Mouse (Mus musculus) CH12.LX (cell line): ENCODE data around the gene Crx. TPM values are rescaled to one million over a fixed set of nuclear protein-coding genes. Genes with fewer than 3 reads are reported as not detected.

Source experiments
- DNase-seq: peaks from one replicate; pipeline ENCODE4 v3.0.0-alpha.2; 2013; ENCODE audit errors: extremely low read depth
- H3K27ac ChIP-seq: 2 replicates; pipeline ENCODE4 v1.5.1; 2012; ENCODE audit warnings: low read depth, mild to moderate bottlenecking, control low read depth, moderate library complexity; ENCODE audit not compliant: insufficient read depth
- H3K27me3 ChIP-seq: replicated peaks from 2 replicates; pipeline ENCODE3; 2012; ENCODE audit warnings: inconsistent platforms
- H3K36me3 ChIP-seq, 2 experiments: replicated peaks in 1 of 2; 2 replicates each; pipeline versions ENCODE3 to v1.6.1; 2012; ENCODE audit warnings: inconsistent platforms in 1 of 2, low read length in 1 of 2, mild to moderate bottlenecking in 1 of 2, mixed read lengths in 1 of 2, moderate library complexity in 1 of 2; ENCODE audit not compliant: control insufficient read depth in 1 of 2, insufficient read depth in 1 of 2
- H3K4me1 ChIP-seq, 2 experiments: 2 replicates each; pipeline ENCODE4 v1.6.1; 2012; ENCODE audit warnings: inconsistent platforms in 1 of 2, moderate library complexity in 1 of 2; ENCODE audit not compliant: insufficient read depth in 2 of 2, control insufficient read depth in 1 of 2
- H3K4me2 ChIP-seq: 2 replicates; pipeline ENCODE4 v1.6.1; 2012; ENCODE audit warnings: low read depth, mild to moderate bottlenecking, control low read depth; ENCODE audit not compliant: poor library complexity, insufficient read depth, severe bottlenecking
- H3K4me3 ChIP-seq, 3 experiments: fragments of 150-350 bp in 1 of 3; sonication (generic) in 1 of 3; replicated peaks in 1 of 3; 2 replicates each; pipeline versions ENCODE3 to v1.5.1; 2011 to 2012; ENCODE audit warnings: low read depth in 2 of 3, low read length in 2 of 3, mild to moderate bottlenecking in 2 of 3, moderate library complexity in 2 of 3, control low read depth in 1 of 3, improper control_type of control experiment in 1 of 3, inconsistent platforms in 1 of 3, mixed read lengths in 1 of 3; ENCODE audit not compliant: poor library complexity in 1 of 3
- H3K79me2 ChIP-seq: replicated peaks from 2 replicates; pipeline ENCODE4 v1.6.1; 2012; ENCODE audit warnings: mild to moderate bottlenecking, moderate library complexity; ENCODE audit not compliant: control insufficient read depth, poor library complexity, insufficient read depth, severe bottlenecking; ENCODE audit errors: extremely low read depth
- H3K9ac ChIP-seq: 2 replicates; pipeline ENCODE4 v1.6.1; 2012; ENCODE audit warnings: low read depth, mild to moderate bottlenecking, control low read depth, moderate library complexity; ENCODE audit not compliant: insufficient read depth
- H3K9me3 ChIP-seq: replicated peaks from 2 replicates; pipeline ENCODE3; 2012; ENCODE audit warnings: low read length, inconsistent platforms, mixed read lengths
- BHLHE40 ChIP-seq: IDR thresholded peaks from 2 replicates; pipeline ENCODE4 v1.6.1; 2011; ENCODE audit warnings: mild to moderate bottlenecking, low read depth, low read length, improper control_type of control experiment
- CHD1 ChIP-seq: IDR thresholded peaks from 2 replicates; pipeline ENCODE4 v1.6.1; 2012; ENCODE audit warnings: low read depth, low read length, improper control_type of control experiment, inconsistent platforms
- CHD2 ChIP-seq: IDR thresholded peaks from 2 replicates; pipeline ENCODE4 v1.6.1; 2011; ENCODE audit warnings: low read length, improper control_type of control experiment
- CTCF ChIP-seq, 2 experiments: IDR thresholded peaks in 1 of 2; conservative IDR thresholded peaks in 1 of 2; 2 replicates each; pipeline ENCODE4 v1.5.1; 2011 to 2012; ENCODE audit warnings: low read depth in 2 of 2, low read length in 2 of 2, improper control_type of control experiment in 1 of 2, inconsistent platforms in 1 of 2, mild to moderate bottlenecking in 1 of 2, moderate library complexity in 1 of 2
- E2F4 ChIP-seq: IDR thresholded peaks from 2 replicates; pipeline ENCODE4 v1.6.1; 2011; ENCODE audit warnings: low read depth, low read length, improper control_type of control experiment; ENCODE audit not compliant: insufficient replicate concordance
- GABPA ChIP-seq: IDR thresholded peaks from 2 replicates; pipeline ENCODE4 v1.6.1; 2012; ENCODE audit warnings: low read depth, low read length, improper control_type of control experiment, inconsistent platforms; ENCODE audit not compliant: insufficient replicate concordance
- IRF4 ChIP-seq: IDR thresholded peaks from 2 replicates; pipeline ENCODE4 v1.6.1; 2014; ENCODE audit warnings: low read depth, mild to moderate bottlenecking, inconsistent platforms, low read length, improper control_type of control experiment
- JUND ChIP-seq: conservative IDR thresholded peaks from 2 replicates; pipeline ENCODE4 v1.6.1; 2011; ENCODE audit warnings: low read depth, low read length, improper control_type of control experiment
- KAT2A ChIP-seq: IDR thresholded peaks from 2 replicates; pipeline ENCODE4 v1.6.1; 2012; ENCODE audit warnings: low read length, improper control_type of control experiment, inconsistent platforms; ENCODE audit not compliant: insufficient replicate concordance
- MAX ChIP-seq: IDR thresholded peaks from 2 replicates; pipeline ENCODE4 v1.6.1; 2011; ENCODE audit warnings: low read length, improper control_type of control experiment
- MAZ ChIP-seq: IDR thresholded peaks from 2 replicates; pipeline ENCODE4 v1.6.1; 2012; ENCODE audit warnings: low read depth, mild to moderate bottlenecking, inconsistent platforms, low read length, improper control_type of control experiment, moderate library complexity
- MEF2A ChIP-seq: IDR thresholded peaks from 2 replicates; pipeline ENCODE4 v1.6.1; 2014; ENCODE audit warnings: low read depth, mild to moderate bottlenecking, inconsistent platforms, low read length, improper control_type of control experiment, borderline replicate concordance
- NELFE ChIP-seq: IDR thresholded peaks from 2 replicates; pipeline ENCODE4 v1.6.1; 2011; ENCODE audit warnings: low read depth, low read length, improper control_type of control experiment
- POLR2A ChIP-seq: IDR thresholded peaks from 2 replicates; pipeline ENCODE4 v1.6.1; 2011; ENCODE audit warnings: low read depth, mild to moderate bottlenecking, improper control_type of control experiment, low read length
- RCOR1 ChIP-seq: conservative IDR thresholded peaks from 2 replicates; pipeline ENCODE4 v1.6.1; 2012; ENCODE audit warnings: low read depth, mild to moderate bottlenecking, inconsistent platforms, low read length, improper control_type of control experiment
- SMC3 ChIP-seq: IDR thresholded peaks from 2 replicates; pipeline ENCODE4 v1.6.1; 2011; ENCODE audit warnings: low read depth, low read length, improper control_type of control experiment
- USF1 ChIP-seq: IDR thresholded peaks from 2 replicates; pipeline ENCODE4 v1.6.1; 2014; ENCODE audit warnings: low read depth, mild to moderate bottlenecking, inconsistent platforms, low read length, improper control_type of control experiment
- USF2 ChIP-seq: conservative IDR thresholded peaks from 2 replicates; pipeline ENCODE4 v1.6.1; 2011; ENCODE audit warnings: low read depth, low read length, improper control_type of control experiment
- ZC3H11A ChIP-seq: IDR thresholded peaks from 2 replicates; pipeline ENCODE4 v1.6.1; 2012; ENCODE audit warnings: low read depth, mild to moderate bottlenecking, inconsistent platforms, low read length, improper control_type of control experiment
- ZKSCAN1 ChIP-seq: IDR thresholded peaks from 2 replicates; pipeline ENCODE4 v1.6.1; 2012; ENCODE audit warnings: low read depth, inconsistent platforms, low read length, improper control_type of control experiment, borderline replicate concordance
- ZNF384 ChIP-seq: IDR thresholded peaks from 2 replicates; pipeline ENCODE4 v1.6.1; 2012; ENCODE audit warnings: low read depth, low read length, improper control_type of control experiment, inconsistent platforms
- dilution Hi-C: fragments of 300-500 bp; cut with MboI; formaldehyde crosslinking; loops from 2 replicates; pipeline ENCODE4 v1.14.3; 2020; ENCODE audit warnings: low sequenced_read_pairs; ENCODE audit not compliant: extremely low pct_unique_long_range_greater_than_20kb, extremely low pct_ligation_motif_present
- in situ Hi-C: fragments of 300-500 bp; cut with MboI; formaldehyde crosslinking; loops from 3 replicates; pipeline ENCODE4 v1.14.3; 2019; ENCODE audit warnings: low sequenced_read_pairs, low pct_ligation_motif_present, low pct_unique_long_range_greater_than_20kb, mixed read lengths
- polyA plus RNA-seq: library from polyadenylated mRNA; unstranded; fragments of >175 nt; gene quantifications from 2 replicates; pipeline ENCODE4 v1.2.1, GENCODE M21; 2012; ENCODE audit warnings: low read depth; ENCODE audit not compliant: insufficient read length
- total RNA-seq, 2 experiments: library from RNA; depleted of rRNA; stranded (reverse); fragments of 300-350 nt in 1 of 2; fragments of >200 nt in 1 of 2; gene quantifications; 2 replicates each; pipeline ENCODE4 v1.2.3; 2012 to 2014

Crx gene
- total and polyA plus RNA-seq, 3 experiments, result not detected

DNA sequence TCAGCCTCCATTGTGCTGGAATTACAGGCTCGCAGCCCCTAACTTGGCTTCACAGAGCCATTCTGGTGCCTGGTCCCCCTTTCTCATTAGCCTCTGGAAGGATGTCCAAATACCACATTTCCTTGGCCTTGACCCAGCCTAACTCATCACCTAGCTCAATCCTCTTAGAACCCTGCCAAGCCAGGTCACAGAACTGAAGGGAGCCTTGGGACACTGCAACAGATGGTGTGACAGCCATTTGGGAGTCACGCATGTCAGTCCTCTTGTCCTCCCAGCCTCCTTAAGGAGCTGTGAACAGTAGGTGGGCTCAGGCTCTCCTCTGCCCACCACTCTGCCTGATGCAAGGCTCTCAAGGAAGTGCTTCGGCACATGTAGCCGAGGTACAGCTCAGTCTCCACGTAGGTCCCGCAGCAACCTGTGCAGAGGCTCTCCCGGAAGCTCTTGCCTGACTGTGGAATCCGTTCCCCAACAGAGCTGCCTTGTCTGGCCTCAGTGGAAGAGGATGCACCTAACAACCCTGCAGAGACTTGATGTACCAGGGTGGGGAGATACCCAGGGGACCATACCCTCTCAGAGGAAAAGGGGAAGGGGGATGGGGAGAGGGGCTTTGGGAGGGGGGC lies 28.3 kb upstream of the Crx start:
- no peak for TF ChIP-seq JUND
- no peak for TF ChIP-seq CHD1
- no peak for TF ChIP-seq USF1
- TF ChIP-seq USF2, result no peak
- TF ChIP-seq ZNF384, result no peak
- no peak for TF ChIP-seq ZC3H11A
- TF ChIP-seq NELFE, result no peak
- no peak for TF ChIP-seq KAT2A
- TF ChIP-seq POLR2A, result no peak
- no peak for TF ChIP-seq SMC3
- TF ChIP-seq RCOR1, result no peak
- Histone ChIP-seq H3K27me3 (peaks cover 41% of the 10 kb centered on the region), H3K4me3 (no peak overlapping the region), H3K36me3 (no peaks in the 10 kb centered on the region), H3K4me2 (no peak overlapping the region), H3K9ac (no peak overlapping the region), H3K27ac (no peak overlapping the region), H3K9me3 (no peaks in the 10 kb centered on the region), H3K4me1 (no peaks in the 10 kb centered on the region), H3K79me2 (no peaks in the 10 kb centered on the region)
- no peak for DNase-seq
- in situ Hi-C loops, result no loop called here
- dilution Hi-C loops, result no loop called here

DNA sequence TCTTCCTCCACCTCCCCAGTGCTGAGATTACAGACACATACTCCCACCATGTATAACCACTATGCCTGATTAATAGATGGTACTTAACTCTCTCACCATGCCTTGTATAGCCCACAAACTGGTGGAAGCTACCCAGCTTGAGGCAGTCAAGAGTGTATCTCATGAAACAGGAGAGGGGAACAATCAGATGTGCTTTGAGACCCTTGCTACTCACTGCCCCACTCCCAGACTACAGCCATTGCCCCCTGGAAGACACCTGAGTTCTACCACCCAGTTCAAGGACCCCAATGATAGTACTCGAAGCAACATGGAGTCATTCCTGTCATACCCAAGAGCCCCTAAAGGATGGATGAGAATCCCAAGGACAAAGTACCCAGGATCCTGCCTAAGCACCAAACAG lies 26.8 kb upstream of the Crx start:
- dilution Hi-C loops (no loop called here), in situ Hi-C loops (no loop called here)
- Histone ChIP-seq H3K4me2 (no peak overlapping the region), H3K4me3 (no peak overlapping the region), H3K9me3 (no peaks in the 10 kb centered on the region), H3K4me1 (peaks cover 0 to 4% of the 10 kb centered on the region in 2 experiments; a peak in 2 of 4 replicates), H3K27ac (no peak overlapping the region), H3K9ac (no peak overlapping the region)
- TF ChIP-seq IRF4 (no peak), CHD2 (no peak), ZKSCAN1 (no peak), ZC3H11A (no peak), USF1 (no peak), MAX (no peak), E2F4 (no peak), GABPA (no peak), MAZ (no peak), MEF2A (no peak), CTCF (conservative IDR thresholded peaks at IDR 0.05 in 1 of 2, IDR thresholded peaks at IDR 0.05 in 1 of 2; ENCODE audit: low read depth in 2 of 2, low read length in 2 of 2) (no peak), BHLHE40 (no peak)
- TF ChIP-seq, all 38 proteins: peak for 0
- no peaks in the 10 kb centered on the region for H3K79me2 ChIP-seq
- H3K27me3 ChIP-seq, result peaks cover 52% of the 10 kb centered on the region
- H3K36me3 ChIP-seq, result no peaks in the 10 kb centered on the region
- no peak for DNase-seq
